Mouse (Mus musculus): ENCODE data around the gene Rnf214. TPM values are rescaled to one million over a fixed set of nuclear protein-coding genes. Genes with fewer than 3 reads are reported as not detected.
A peak's percentile ranks its signal among the peaks of the same experiment; 100 is the strongest.

Gene Rnf214
- total and polyA plus RNA-seq, 3 experiments: 7.9 to 17.0 TPM; not detected in 1

GRCm38 (mm10) chr9:45955107-45955963 lies 48.6 kb upstream of the Rnf214 start, which contains the start of gene Sidt2:
Gene Sidt2 (minus strand): TSS chr9:45955258.
- H3K9ac ChIP-seq (ENCODE audit: control insufficient read depth, low read depth, low read length, poor library complexity, severe bottlenecking): peak within 1 kb of the TSS; percentile 81
- peaks cover 2 to 11% of the 10 kb centered on the region in 2 experiments; a peak in 2 of 4 replicates for H3K4me1 ChIP-seq (ENCODE audit: control insufficient read depth in 1 of 2, insufficient read depth in 2 of 2, low read length in 2 of 2)
- peak; percentile 90 for DNase-seq (ENCODE audit: low read depth, low spot score)
- no peaks in the 10 kb centered on the region for H3K9me3 ChIP-seq (replicated peaks; ENCODE audit: insufficient read depth, low read length)
- H3K27me3 ChIP-seq (ENCODE audit: control insufficient read depth in 1 of 2, insufficient read depth in 2 of 2, low read length in 2 of 2): no peaks in the 10 kb centered on the region
- H3K27ac ChIP-seq (ENCODE audit: control insufficient read depth, low read depth, low read length): peak within 1 kb of the TSS; percentile 43
- peaks cover 0 to 4% of the 10 kb centered on the region in 2 experiments; a peak in 1 of 4 replicates for H3K36me3 ChIP-seq (ENCODE audit: control insufficient read depth in 1 of 2, insufficient read depth in 2 of 2, low read length in 2 of 2)
- peak within 1 kb of the TSS; percentile 84 to 87 for H3K4me3 ChIP-seq (ENCODE audit: control insufficient read depth in 1 of 2, insufficient read depth in 1 of 2, low read depth in 2 of 2, low read length in 2 of 2)
- H3K79me2 ChIP-seq (ENCODE audit: control insufficient read depth, insufficient read depth, low read length, poor library complexity): peaks cover 12% of the 10 kb centered on the region
- TF ChIP-seq NRF1 (IDR thresholded peaks at IDR 0.05; ENCODE audit: insufficient read depth, low read depth, low read length, poor library complexity, severe bottlenecking) (peak; percentile 54), POLR2AphosphoS2 (IDR thresholded peaks at IDR 0.05; ENCODE audit: low read length) (peak; percentile 48; the same call in 1 of the 2 replicates), EP300 (IDR thresholded peaks at IDR 0.05; ENCODE audit: low read depth in 1 of 2, low read length in 2 of 2) (0 out of 4 replicates have a peak, but pooled peaks of 1 of the 2 experiments have one; percentile 4), ZNF384 (IDR thresholded peaks at IDR 0.05; ENCODE audit: low read depth, low read length) (no peak), MXI1 (IDR thresholded peaks at IDR 0.05; ENCODE audit: low read depth, low read length) (peak; percentile 81), MAZ (IDR thresholded peaks at IDR 0.05; ENCODE audit: low read depth, low read length) (peak; percentile 40; the same call in 1 of the 2 replicates), ZMIZ1 (IDR thresholded peaks at IDR 0.05; ENCODE audit: low read depth, low read length) (0 out of 2 replicates have a peak, but pooled peaks have one; percentile 7), GATA1 (IDR thresholded peaks at IDR 0.05; ENCODE audit: low read depth, low read length) (no peak), ELF1 (IDR thresholded peaks at IDR 0.05; ENCODE audit: low read depth, low read length) (0 out of 2 replicates have a peak, but pooled peaks have one; percentile 26), TCF12 (IDR thresholded peaks at IDR 0.05; ENCODE audit: low read depth, low read length) (peak; percentile 27; the same call in 1 of the 2 replicates), ETS1 (IDR thresholded peaks at IDR 0.05; ENCODE audit: low read depth, low read length) (peak; percentile 64; the same call in 1 of the 2 replicates), MYC (IDR thresholded peaks at IDR 0.05; ENCODE audit: low read depth, low read length) (no peak), USF1 (IDR thresholded peaks at IDR 0.05; ENCODE audit: low read depth, low read length) (no peak), TBP (IDR thresholded peaks at IDR 0.05; ENCODE audit: low read depth, low read length) (0 out of 2 replicates have a peak, but pooled peaks have one; percentile 25), BHLHE40 (IDR thresholded peaks at IDR 0.05; ENCODE audit: borderline replicate concordance, low read depth, low read length) (no peak), ZC3H11A (IDR thresholded peaks at IDR 0.05; ENCODE audit: low read depth, low read length) (no peak), POLR2A (IDR thresholded peaks at IDR 0.05; ENCODE audit: control insufficient read depth in 1 of 2, insufficient read depth in 1 of 2, low read depth in 1 of 2, low read length in 2 of 2, poor library complexity in 1 of 2) (peak in 1 of 2 experiments; percentile 54; a peak in 1 of 4 replicates), SIN3A (IDR thresholded peaks at IDR 0.05; ENCODE audit: low read length) (peak; percentile 99), POLR2AphosphoS5 (IDR thresholded peaks at IDR 0.05; ENCODE audit: borderline replicate concordance, low read depth, low read length) (no peak), HCFC1 (IDR thresholded peaks at IDR 0.05; ENCODE audit: low read depth, low read length) (peak; percentile 89)
